Mouse (Mus musculus) kidney, adult 2 months (tissue): Measurements from ENCODE around the gene Foxr1. TPM values are rescaled to one million over a fixed set of nuclear protein-coding genes. Genes with fewer than 3 reads are reported as not detected.

Experiments used
- DNase-seq: peaks from one replicate; pipeline ENCODE4 v3.0.0; 2021
- H3K27ac ChIP-seq: fragments of 200-500 bp; 2 replicates; pipeline ENCODE4 v1.5.1; 2012; ENCODE audit warnings: low read depth, low read length, control low read depth, inconsistent platforms; ENCODE audit not compliant: insufficient read depth
- H3K27me3 ChIP-seq: fragments of 200-500 bp; replicated peaks from 2 replicates; pipeline ENCODE4 v1.6.1; 2012; ENCODE audit warnings: mild to moderate bottlenecking, moderate library complexity, low read length, inconsistent platforms; ENCODE audit not compliant: control insufficient read depth, insufficient read depth
- H3K36me3 ChIP-seq: fragments of 200-500 bp; 2 replicates; pipeline ENCODE4 v1.6.1; 2012; ENCODE audit warnings: mild to moderate bottlenecking, moderate library complexity, low read length, inconsistent platforms; ENCODE audit not compliant: control insufficient read depth, insufficient read depth
- H3K4me1 ChIP-seq: fragments of 200-500 bp; 2 replicates; pipeline ENCODE4 v1.6.1; 2011; ENCODE audit warnings: low read length; ENCODE audit not compliant: control insufficient read depth, insufficient read depth
- H3K4me3 ChIP-seq: fragments of 200-500 bp; 2 replicates; pipeline ENCODE4 v1.5.1; 2011; ENCODE audit warnings: mild to moderate bottlenecking, low read depth, low read length, control low read depth; ENCODE audit not compliant: insufficient read depth
- CTCF ChIP-seq: fragments of 200-500 bp; conservative IDR thresholded peaks from 2 replicates; pipeline ENCODE4 v1.5.1; 2011; ENCODE audit warnings: low read depth, mild to moderate bottlenecking, control low read depth, low read length, moderate library complexity, mixed read lengths; ENCODE audit not compliant: insufficient read depth, insufficient read length
- POLR2A ChIP-seq: fragments of 200-500 bp; IDR thresholded peaks from one replicate; pipeline ENCODE4 v1.6.1; 2011; ENCODE audit warnings: low read depth, low read length, control low read depth
- WGBS: fragments of 180-500 bp; shearing (Covaris S2); methylation state at CpG from one replicate; pipeline ENCODE4 v1.1.7; 2018; 5-methylcytosine and 5-hydroxymethylcytosine counted together
- polyA plus RNA-seq: library from polyadenylated mRNA; depleted of rRNA; stranded (reverse); fragments of >200 nt; gene quantifications from 2 replicates; pipeline ENCODE4 v1.2.3, GENCODE M21; 2012

Gene Foxr1
- polyA plus RNA-seq, 1 experiment = not detected

- H3K27me3 ChIP-seq = no peaks in the 10 kb centered on the region
- TF ChIP-seq POLR2A = no peak
- TF ChIP-seq CTCF = no peak
- peaks cover 62% of the 10 kb centered on the region for H3K4me1 ChIP-seq
- H3K36me3 ChIP-seq = no peaks in the 10 kb centered on the region
- DNase-seq = peak; percentile 87
- peak overlapping the region; percentile 92 for H3K27ac ChIP-seq
- peak overlapping the region; percentile 52 for H3K4me3 ChIP-seq
- WGBS = 4% methylated on average over 15 of the region's 15 CpGs
Measured at GRCm38 (mm10) chr9:44486741-44487421, 45.9 kb upstream of the Foxr1 start.

GRCm38 (mm10) chr9:44486335-44486734 is 45.4 kb upstream of the Foxr1 start:
- peak overlapping the region; percentile 72 for H3K4me3 ChIP-seq
- TF ChIP-seq CTCF (no peak), POLR2A (no peak)
- no peaks in the 10 kb centered on the region for H3K36me3 ChIP-seq
- DNase-seq = peak; percentile 88
- peak overlapping the region; percentile 92 for H3K27ac ChIP-seq
- H3K27me3 ChIP-seq = no peaks in the 10 kb centered on the region
- peaks cover 57% of the 10 kb centered on the region for H3K4me1 ChIP-seq
- 12% methylated on average over 3 of the region's 3 CpGs for WGBS

GRCm38 (mm10) chr9:44485516-44486161 is 44.7 kb upstream of the Foxr1 start:
- 13% methylated on average over 14 of the region's 14 CpGs for WGBS
- H3K4me3 ChIP-seq = peak overlapping the region; percentile 72

GRCm38 (mm10) chr9:44485105-44485515 is 44.2 kb upstream of the Foxr1 start:
- peak overlapping the region; percentile 77 for H3K27ac ChIP-seq
- peak; percentile 74 for DNase-seq

More at GRCm38 (mm10) chr9:44485516-44486161, 44.7 kb upstream of the Foxr1 start:
- peak; percentile 73 for DNase-seq
- Histone ChIP-seq H3K4me1 (peaks cover 51% of the 10 kb centered on the region), H3K27ac (peak overlapping the region; percentile 77), H3K36me3 (no peaks in the 10 kb centered on the region), H3K27me3 (no peaks in the 10 kb centered on the region)
- TF ChIP-seq CTCF (no peak), POLR2A (no peak)

GRCm38 (mm10) chr9:44484311-44485104 is 43.6 kb upstream of the Foxr1 start:
- H3K4me1 ChIP-seq = peaks cover 40% of the 10 kb centered on the region

More at GRCm38 (mm10) chr9:44485105-44485515, 44.2 kb upstream of the Foxr1 start:
- TF ChIP-seq POLR2A = no peak
- no peak for TF ChIP-seq CTCF
- Histone ChIP-seq H3K4me3 (peak overlapping the region; percentile 72), H3K4me1 (peaks cover 46% of the 10 kb centered on the region), H3K27me3 (no peaks in the 10 kb centered on the region), H3K36me3 (no peaks in the 10 kb centered on the region)
- 16% methylated on average over 6 of the region's 6 CpGs for WGBS

GRCm38 (mm10) chr9:44483510-44484044 is 42.6 kb upstream of the Foxr1 start:
- peak overlapping the region; percentile 72 for H3K4me3 ChIP-seq

More at GRCm38 (mm10) chr9:44484311-44485104, 43.6 kb upstream of the Foxr1 start:
- no peak for TF ChIP-seq POLR2A
- Histone ChIP-seq H3K36me3 (no peaks in the 10 kb centered on the region), H3K27me3 (no peaks in the 10 kb centered on the region), H3K4me3 (peak overlapping the region; percentile 72), H3K27ac (peak overlapping the region; percentile 77)
- DNase-seq = peak; percentile 37
- WGBS = 8% methylated on average over 7 of the region's 7 CpGs

More at GRCm38 (mm10) chr9:44483510-44484044, 42.6 kb upstream of the Foxr1 start:
- WGBS = under 1% methylated on average over 12 of the region's 12 CpGs
- peaks cover 39% of the 10 kb centered on the region for H3K4me1 ChIP-seq
- no peaks in the 10 kb centered on the region for H3K36me3 ChIP-seq
- TF ChIP-seq CTCF (no peak), POLR2A (no peak)
- DNase-seq = peak; percentile 86
- H3K27me3 ChIP-seq = no peaks in the 10 kb centered on the region
- peak overlapping the region; percentile 77 for H3K27ac ChIP-seq
